Mouse (Mus musculus) erythroid progenitor cell, adult 5-6 weeks (primary cell): Measurements from ENCODE around the gene Nmnat1. TPM values are rescaled to one million over a fixed set of nuclear protein-coding genes. Genes with fewer than 3 reads are reported as not detected.
"Not testable (repeated sequence)": the region's sequence is repeated elsewhere in the genome, so short reads cannot be mapped to it uniquely, and the experiment has no call there.

Source experiments
- ATAC-seq: replicated peaks from 2 replicates; pipeline ENCODE4 v1.8.0; 2016; ENCODE audit warnings: moderate number of reproducible peaks, mild to moderate bottlenecking, moderate TSS enrichment, inconsistent platforms; ENCODE audit not compliant: poor library complexity, low FRiP score, severe bottlenecking
- total RNA-seq, 2 experiments: library from RNA; stranded (forward) in 1 of 2; stranded (reverse) in 1 of 2; fragments of 150-400 nt in 1 of 2; fragments of 186-747, 209-891 nt in 1 of 2; gene quantifications; 2 replicates each; pipeline versions ENCODE4 v1.2.3 to v1.2.4; 2015 to 2017; ENCODE audit warnings: low replicate concordance in 2 of 2

The Nmnat1 gene
- total RNA-seq, 2 experiments from 2014 or later: 0.83 TPM; not detected in 1

DNA sequence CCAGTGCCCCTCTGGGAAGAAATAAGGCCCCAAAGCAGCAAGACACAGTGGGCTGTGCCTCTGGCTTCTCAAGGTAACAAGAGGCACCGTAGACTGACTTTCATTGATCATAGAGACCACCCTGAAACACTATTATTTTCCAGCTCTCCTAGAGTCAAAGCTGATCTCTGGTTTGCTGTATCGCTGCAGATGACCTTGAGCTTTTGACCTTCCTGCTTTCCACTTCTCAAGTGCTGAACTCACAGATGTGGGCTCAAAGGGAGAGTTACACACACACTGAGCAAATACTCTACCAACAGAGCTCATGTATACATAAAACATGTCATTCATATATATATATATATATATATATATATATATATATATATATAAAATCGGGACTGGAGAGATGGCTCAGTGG is 34.4 kb downstream of the Nmnat1 start:
- ATAC-seq: no peak

DNA sequence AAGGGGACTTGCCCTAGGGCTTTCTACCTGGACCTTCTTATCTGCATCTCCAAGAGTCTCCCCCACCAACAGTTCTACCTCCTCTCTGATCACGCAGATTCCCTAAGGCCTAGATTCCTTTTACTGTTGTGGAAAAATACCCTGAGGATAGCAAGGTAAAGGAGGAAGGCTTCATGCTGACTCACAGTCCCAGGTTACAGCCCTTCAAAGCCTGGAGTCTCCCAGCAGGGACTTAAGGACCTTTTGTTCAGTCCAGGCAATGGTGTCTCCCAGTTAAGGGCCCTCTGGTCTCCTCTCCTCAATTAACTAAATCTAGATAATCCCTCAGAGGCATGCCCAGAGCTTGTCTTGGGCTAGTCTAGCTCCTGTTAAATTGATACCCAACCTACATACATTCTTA is 38.7 kb downstream of the Nmnat1 start:
- no peak for ATAC-seq

GRCm38 (mm10) chr4:149445868-149446267 is 39.1 kb downstream of the Nmnat1 start:
- ATAC-seq: peak; percentile 49; the same call in 1 of the 2 replicates

GRCm38 (mm10) chr4:149444964-149445701 is 39.9 kb downstream of the Nmnat1 start:
- peak; percentile 96 for ATAC-seq

DNA sequence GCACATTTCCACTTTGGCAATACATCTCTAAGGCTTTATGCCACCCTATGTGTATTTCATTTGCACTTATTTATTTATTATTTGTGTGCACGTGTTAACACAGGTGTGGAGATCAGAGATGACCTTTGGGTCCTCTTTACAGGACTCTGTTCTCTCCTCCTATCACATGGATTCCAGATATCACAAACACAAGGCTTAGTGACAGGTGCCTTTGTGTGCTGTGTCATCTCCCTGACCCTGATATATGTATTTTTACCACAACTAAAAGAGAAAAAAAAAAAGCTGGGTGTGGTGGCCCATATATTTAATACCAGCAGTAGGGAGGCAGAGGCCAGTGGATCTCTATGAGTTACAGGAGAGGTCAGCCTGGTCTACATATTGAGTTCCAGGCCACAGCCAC is 40.5 kb downstream of the Nmnat1 start:
- ATAC-seq: no peak

DNA sequence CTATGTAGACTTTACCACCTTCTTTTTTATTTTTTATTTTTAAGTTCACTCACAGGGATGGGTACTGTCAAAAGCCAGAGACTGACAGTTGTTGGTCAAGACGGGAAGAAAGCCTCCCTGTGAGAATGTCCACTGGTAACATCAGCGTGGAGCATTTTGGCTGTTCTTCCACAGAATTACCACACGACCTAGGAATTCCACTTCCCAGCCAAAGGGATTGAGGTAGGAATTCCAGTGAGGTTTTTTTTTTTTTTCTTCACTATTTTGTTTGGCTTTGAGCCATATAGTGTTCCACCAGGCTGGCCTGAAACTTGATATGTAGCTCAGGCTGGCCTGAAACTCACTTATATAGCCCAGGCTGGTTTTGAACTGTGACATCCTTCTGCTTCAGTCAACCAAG is 42.6 kb downstream of the Nmnat1 start:
- no peak for ATAC-seq

- ATAC-seq: no peak
Measured at GRCm38 (mm10) chr4:149440576-149440975, 44.4 kb downstream of the Nmnat1 start.

GRCm38 (mm10) chr4:149431887-149432286 is 53.1 kb downstream of the Nmnat1 start:
- not testable (repeated sequence) for ATAC-seq

- no peak for ATAC-seq
Measured at GRCm38 (mm10) chr4:149429592-149429991, 55.4 kb downstream of the Nmnat1 start.

DNA sequence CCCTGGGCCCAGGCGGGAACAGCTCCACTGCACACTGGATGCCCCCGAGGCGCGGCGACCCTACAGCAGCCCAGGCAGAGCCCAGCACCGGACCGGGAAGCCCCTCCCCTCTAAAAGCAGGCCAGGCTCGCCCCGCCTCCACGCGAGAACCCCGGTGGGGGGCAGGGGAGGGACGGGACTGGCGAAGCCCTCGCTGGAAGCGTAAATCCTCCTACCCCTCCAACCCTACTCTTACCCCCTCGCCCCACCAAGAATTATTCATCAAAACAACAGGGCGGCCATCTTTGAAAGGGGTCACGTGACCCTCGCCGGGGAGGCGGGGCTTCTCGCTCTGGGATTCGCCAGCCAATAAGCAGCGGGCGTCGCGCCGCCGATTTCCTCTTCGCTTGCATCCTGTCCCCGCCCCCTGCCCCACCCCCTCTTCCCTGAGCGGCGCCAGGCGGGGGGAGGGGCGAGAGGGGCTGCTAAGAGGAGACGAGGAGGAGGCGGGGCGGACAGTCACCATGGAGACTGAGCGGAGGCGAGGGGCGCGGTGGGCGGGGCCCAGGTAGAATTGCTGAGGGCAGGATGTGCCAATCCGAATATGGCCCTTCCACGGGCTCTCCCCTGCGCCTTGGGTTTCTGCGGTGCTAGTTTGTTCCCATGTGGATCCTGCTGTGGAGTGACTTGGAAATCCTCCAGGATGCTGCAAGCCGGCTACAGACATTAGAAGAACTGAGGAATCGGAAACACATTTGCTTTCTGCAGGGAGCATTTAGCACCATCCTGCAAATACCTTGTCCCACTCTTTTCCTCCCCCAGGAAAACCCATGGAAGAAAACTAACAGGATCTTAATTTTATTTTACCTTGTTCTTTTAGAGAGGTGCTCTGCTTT is 58.4 kb downstream of the Nmnat1 start, which contains the start of gene Ube4b:
Ube4b (minus strand) TSS at position 425 of the 875 bp plus-strand sequence.
- peak; percentile 90 for ATAC-seq

DNA sequence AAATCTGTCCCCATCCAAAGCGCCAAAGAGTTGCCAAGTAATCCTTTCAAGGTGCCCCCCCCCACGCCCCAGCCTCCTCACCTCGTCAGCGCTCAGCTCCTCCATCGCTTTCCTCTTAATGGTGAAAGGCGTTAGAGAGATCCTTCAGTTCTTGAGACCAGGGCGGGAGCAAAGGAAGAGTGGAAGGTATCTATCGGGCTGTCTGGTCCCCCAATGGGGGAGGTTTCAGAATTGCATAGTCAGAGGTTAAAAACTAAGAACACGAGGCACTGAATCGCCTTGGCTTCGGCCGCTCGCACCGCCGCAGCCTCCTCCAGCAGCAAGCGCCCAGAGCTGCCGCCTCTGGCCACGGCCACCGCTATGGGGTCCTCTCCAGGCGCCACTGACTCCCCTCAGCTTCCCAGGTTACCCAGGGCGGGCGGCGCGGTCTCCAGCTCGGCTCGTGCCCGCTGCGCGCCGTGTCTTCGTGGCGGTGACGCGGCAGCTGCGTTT is 59.2 kb downstream of the Nmnat1 start:
- ATAC-seq: peak; percentile 37

GRCm38 (mm10) chr4:149424755-149425154 is 60.2 kb downstream of the Nmnat1 start:
- no peak for ATAC-seq

- ATAC-seq: no peak
Measured at GRCm38 (mm10) chr4:149417854-149418365, 67.1 kb downstream of the Nmnat1 start.

Other genes with a start within 250 kb of the Nmnat1 start
- gene Kif1b, start 177.5 kb downstream of the Nmnat1 start, total RNA-seq (2015; ENCODE audit: low replicate concordance): 4.6 and 5.4 TPM in 2 replicates
- 7.4 and 8.0 TPM in 2 replicates for gene Kif1b, start 177.5 kb downstream of the Nmnat1 start, total RNA-seq (2017; ENCODE audit: low replicate concordance)
- gene Ube4b, start 58.5 kb downstream of the Nmnat1 start, total RNA-seq (2015; ENCODE audit: low replicate concordance): 26.4 and 29.2 TPM in 2 replicates
- gene Ube4b, start 58.5 kb downstream of the Nmnat1 start, total RNA-seq (2017; ENCODE audit: low replicate concordance): 17.5 and 21.9 TPM in 2 replicates
- gene Rbp7, start 30.2 kb downstream of the Nmnat1 start, total RNA-seq (2015; ENCODE audit: low replicate concordance): not detected in 2 replicates
- gene Rbp7, start 30.2 kb downstream of the Nmnat1 start, total RNA-seq (2017; ENCODE audit: low replicate concordance): not detected in 2 replicates
- gene Tmem274, start 7.8 kb downstream of the Nmnat1 start, total RNA-seq (2015; ENCODE audit: low replicate concordance): not detected in 2 replicates
- not detected in 2 replicates for gene Tmem274, start 7.8 kb downstream of the Nmnat1 start, total RNA-seq (2017; ENCODE audit: low replicate concordance)
- gene Lzic, start within 50 bp of the Nmnat1 start, total RNA-seq (2015; ENCODE audit: low replicate concordance): 4.7 and 6.7 TPM in 2 replicates
- gene Lzic, start within 50 bp of the Nmnat1 start, total RNA-seq (2017; ENCODE audit: low replicate concordance): 5.0 and 18.5 TPM in 2 replicates
- gene Ctnnbip1, start 33.0 kb upstream of the Nmnat1 start, total RNA-seq (2015; ENCODE audit: low replicate concordance): 0.42 TPM in 1 of 2 replicates, not detected in the other
- 0.39 TPM in 1 of 2 replicates, not detected in the other for gene Ctnnbip1, start 33.0 kb upstream of the Nmnat1 start, total RNA-seq (2017; ENCODE audit: low replicate concordance)
- gene Clstn1, start 101.3 kb upstream of the Nmnat1 start, total RNA-seq (2015; ENCODE audit: low replicate concordance): 0.72 and 0.84 TPM in 2 replicates
- 0.64 and 0.83 TPM in 2 replicates for gene Clstn1, start 101.3 kb upstream of the Nmnat1 start, total RNA-seq (2017; ENCODE audit: low replicate concordance)
- 5.9 and 8.6 TPM in 2 replicates for gene Pik3cd, start 217.4 kb upstream of the Nmnat1 start, total RNA-seq (2015; ENCODE audit: low replicate concordance)
- 7.8 and 16.3 TPM in 2 replicates for gene Pik3cd, start 217.4 kb upstream of the Nmnat1 start, total RNA-seq (2017; ENCODE audit: low replicate concordance)